Mouse (Mus musculus) hindbrain, embryonic 14.5 days (tissue): ENCODE data around the gene Tmem186. TPM values are rescaled to one million over a fixed set of nuclear protein-coding genes. Genes with fewer than 3 reads are reported as not detected.

Experiments
- ATAC-seq: fragments of 200-750 bp; cut with Nextera tagmentation; 2 replicates; pipeline ENCODE4 v1.8.0; 2017; ENCODE audit warnings: moderate number of reproducible peaks, mild to moderate bottlenecking, moderate TSS enrichment, moderate library complexity; ENCODE audit not compliant: low FRiP score
- DNase-seq: peaks from one replicate; pipeline ENCODE4 v3.0.0-alpha.2; 2015; ENCODE audit warnings: low spot score
- H3K27ac ChIP-seq: fragments of 300-500 bp; sonication (generic); 2 replicates; pipeline ENCODE4 v1.5.1; 2014; ENCODE audit warnings: mild to moderate bottlenecking, moderate library complexity
- H3K27me3 ChIP-seq: fragments of 300-500 bp; sonication (generic); 2 replicates; pipeline ENCODE4 v1.6.1; 2014; ENCODE audit warnings: mild to moderate bottlenecking, low read length, mixed read lengths; ENCODE audit not compliant: control insufficient read depth, insufficient read depth
- H3K36me3 ChIP-seq: fragments of 300-500 bp; sonication (generic); replicated peaks from 2 replicates; pipeline ENCODE4 v1.6.1; 2014; ENCODE audit not compliant: control insufficient read depth, insufficient read depth
- H3K4me1 ChIP-seq: fragments of 300-500 bp; sonication (generic); replicated peaks from 2 replicates; pipeline ENCODE4 v1.6.1; 2014; ENCODE audit warnings: antibody characterized with exemption, low read length, mixed read lengths; ENCODE audit not compliant: control insufficient read depth, insufficient read depth
- H3K4me2 ChIP-seq: fragments of 300-500 bp; sonication (generic); replicated peaks from 2 replicates; pipeline ENCODE4 v1.6.1; 2014; ENCODE audit warnings: mild to moderate bottlenecking, moderate library complexity
- H3K4me3 ChIP-seq: fragments of 300-500 bp; sonication (generic); replicated peaks from 2 replicates; pipeline ENCODE4 v1.5.1; 2014; ENCODE audit warnings: mild to moderate bottlenecking, low read length
- H3K9ac ChIP-seq: fragments of 300-500 bp; sonication (generic); 2 replicates; pipeline ENCODE4 v1.6.1; 2014
- H3K9me3 ChIP-seq: fragments of 300-500 bp; sonication (generic); 2 replicates; pipeline ENCODE4 v1.6.1; 2016; ENCODE audit warnings: low read length; ENCODE audit not compliant: control insufficient read depth
- WGBS: fragments of 180-500 bp; shearing (Covaris S2); extraction: QIAGEN DNeasy Blood & Tissue Kit; methylation state at CpG from one replicate; pipeline ENCODE4 v1.1.7; 2014; 5-methylcytosine and 5-hydroxymethylcytosine counted together
- polyA plus RNA-seq: library from polyadenylated mRNA; unstranded; fragments of >200 nt; fragmentation: Nextera tagmentation; extraction: Ambion mirVana; gene quantifications from 2 replicates; pipeline ENCODE4 v1.2.1, GENCODE M21; 2014

The Tmem186 gene
- polyA plus RNA-seq, 1 experiment from 2014 or later = 15.1 TPM

- peaks cover 4% of the 10 kb centered on the region; the same call in 1 of the 2 replicates for H3K4me1 ChIP-seq
- H3K9ac ChIP-seq = no peak overlapping the region
- no peak overlapping the region for H3K4me2 ChIP-seq
- no peak overlapping the region for H3K27ac ChIP-seq
- WGBS = 93% methylated on average over 5 of the region's 5 CpGs
- H3K36me3 ChIP-seq = peaks cover 22% of the 10 kb centered on the region
- no peaks in the 10 kb centered on the region for H3K27me3 ChIP-seq
- no peak overlapping the region for H3K4me3 ChIP-seq
- ATAC-seq (no peak), DNase-seq (no peak)
- no peaks in the 10 kb centered on the region for H3K9me3 ChIP-seq
Measured at GRCm38 (mm10) chr16:8631428-8631827, 6.1 kb downstream of the Tmem186 start.

- Histone ChIP-seq H3K4me1 (no peaks in the 10 kb centered on the region), H3K4me3 (no peak overlapping the region), H3K9me3 (no peaks in the 10 kb centered on the region), H3K36me3 (peaks cover 17% of the 10 kb centered on the region), H3K4me2 (no peak overlapping the region), H3K9ac (no peak overlapping the region), H3K27me3 (no peaks in the 10 kb centered on the region), H3K27ac (no peak overlapping the region)
- no peak for DNase-seq
- 74% methylated on average over 2 of the region's 2 CpGs for WGBS
- no peak for ATAC-seq
Measured at GRCm38 (mm10) chr16:8630419-8630818, 7.1 kb downstream of the Tmem186 start.

- Histone ChIP-seq H3K36me3 (peaks cover 30% of the 10 kb centered on the region), H3K27ac (no peak overlapping the region)
Measured at GRCm38 (mm10) chr16:8620315-8621115, 17.0 kb downstream of the Tmem186 start.

GRCm38 (mm10) chr16:8619659-8620314, 17.7 kb downstream of the Tmem186 start:
- Histone ChIP-seq H3K27ac (no peak overlapping the region), H3K36me3 (peaks cover 30% of the 10 kb centered on the region)
- WGBS = 17% methylated on average over 10 of the region's 10 CpGs

More at GRCm38 (mm10) chr16:8620315-8621115, 17.0 kb downstream of the Tmem186 start:
- 78% methylated on average over 16 of the region's 16 CpGs for WGBS
- H3K4me1 ChIP-seq = no peaks in the 10 kb centered on the region
- no peak overlapping the region for H3K4me2 ChIP-seq
- no peaks in the 10 kb centered on the region for H3K27me3 ChIP-seq
- H3K9ac ChIP-seq = no peak overlapping the region
- DNase-seq = no peak
- ATAC-seq = no peak
- H3K9me3 ChIP-seq = no peaks in the 10 kb centered on the region
- H3K4me3 ChIP-seq = no peak overlapping the region

GRCm38 (mm10) chr16:8613447-8613846, 24.1 kb downstream of the Tmem186 start:
- DNase-seq (no peak), ATAC-seq (no peak)
- H3K4me3 ChIP-seq = no peak overlapping the region
- 93% methylated on average over 3 of the region's 3 CpGs for WGBS
- no peaks in the 10 kb centered on the region for H3K9me3 ChIP-seq
- H3K27ac ChIP-seq = no peak overlapping the region
- H3K27me3 ChIP-seq = no peaks in the 10 kb centered on the region
- H3K36me3 ChIP-seq = peaks cover 46% of the 10 kb centered on the region
- no peak overlapping the region for H3K9ac ChIP-seq
- no peaks in the 10 kb centered on the region for H3K4me1 ChIP-seq
- H3K4me2 ChIP-seq = no peak overlapping the region

More at GRCm38 (mm10) chr16:8619659-8620314, 17.7 kb downstream of the Tmem186 start:
- Histone ChIP-seq H3K4me2 (no peak overlapping the region), H3K4me3 (no peak overlapping the region), H3K9me3 (no peaks in the 10 kb centered on the region), H3K9ac (no peak overlapping the region), H3K27me3 (no peaks in the 10 kb centered on the region), H3K4me1 (no peaks in the 10 kb centered on the region)
- no peak for DNase-seq
- ATAC-seq = no peak

GRCm38 (mm10) chr16:8613039-8613438, 24.5 kb downstream of the Tmem186 start:
- H3K36me3 ChIP-seq = peaks cover 44% of the 10 kb centered on the region
- DNase-seq = no peak
- no peaks in the 10 kb centered on the region for H3K27me3 ChIP-seq
- H3K9me3 ChIP-seq = no peaks in the 10 kb centered on the region
- no peak for ATAC-seq
- no peak overlapping the region for H3K4me2 ChIP-seq
- WGBS = 94% methylated on average over 4 of the region's 4 CpGs
- H3K4me1 ChIP-seq = no peaks in the 10 kb centered on the region
- no peak overlapping the region for H3K4me3 ChIP-seq
- H3K27ac ChIP-seq = no peak overlapping the region
- H3K9ac ChIP-seq = no peak overlapping the region

- H3K4me1 ChIP-seq = no peaks in the 10 kb centered on the region
- H3K9ac ChIP-seq = no peak overlapping the region
- H3K4me3 ChIP-seq = no peak overlapping the region
- no peak overlapping the region for H3K27ac ChIP-seq
- H3K9me3 ChIP-seq = no peaks in the 10 kb centered on the region
- no peak overlapping the region for H3K4me2 ChIP-seq
- WGBS = 88% methylated on average over 8 of the region's 8 CpGs
- H3K27me3 ChIP-seq = no peaks in the 10 kb centered on the region
- DNase-seq (no peak), ATAC-seq (no peak)
- peaks cover 44% of the 10 kb centered on the region for H3K36me3 ChIP-seq
Measured at GRCm38 (mm10) chr16:8612214-8613005, 25.1 kb downstream of the Tmem186 start.

GRCm38 (mm10) chr16:8610397-8610796, 27.1 kb downstream of the Tmem186 start:
- WGBS = 88% methylated on average over 3 of the region's 3 CpGs
- Histone ChIP-seq H3K9me3 (no peaks in the 10 kb centered on the region), H3K4me3 (no peak overlapping the region), H3K4me2 (no peak overlapping the region), H3K27ac (no peak overlapping the region), H3K4me1 (no peaks in the 10 kb centered on the region), H3K27me3 (no peaks in the 10 kb centered on the region), H3K36me3 (peaks cover 44% of the 10 kb centered on the region), H3K9ac (no peak overlapping the region)
- no peak for DNase-seq
- ATAC-seq = no peak

GRCm38 (mm10) chr16:8603789-8604188, 33.7 kb downstream of the Tmem186 start:
- Histone ChIP-seq H3K36me3 (peaks cover 35% of the 10 kb centered on the region), H3K9me3 (no peaks in the 10 kb centered on the region), H3K4me3 (no peak overlapping the region), H3K27ac (no peak overlapping the region), H3K9ac (no peak overlapping the region), H3K27me3 (no peaks in the 10 kb centered on the region), H3K4me2 (no peak overlapping the region), H3K4me1 (no peaks in the 10 kb centered on the region)
- WGBS = 88% methylated on average over 3 of the region's 3 CpGs
- ATAC-seq = no peak
- no peak for DNase-seq
